Mouse (Mus musculus) cortical plate, adult 2 months (tissue): ENCODE data around the gene Vasp.

Source experiments
- CTCF ChIP-seq: fragments of 200-500 bp; IDR thresholded peaks from 2 replicates; pipeline ENCODE4 v1.5.1; 2011; ENCODE audit warnings: mild to moderate bottlenecking, control low read depth, low read length; ENCODE audit not compliant: insufficient read depth; ENCODE audit errors: extremely low read depth
- POLR2A ChIP-seq: fragments of 200-500 bp; IDR thresholded peaks from 2 replicates; pipeline ENCODE4 v1.6.1; 2011; ENCODE audit warnings: mild to moderate bottlenecking, low read length, control low read depth; ENCODE audit not compliant: insufficient read depth; ENCODE audit errors: extremely low read depth

GRCm38 (mm10) chr7:19265928-19266822 lies 5.4 kb downstream of the Vasp start:
- no peak for TF ChIP-seq CTCF
- no peak for TF ChIP-seq POLR2A
